Mouse (Mus musculus) midbrain, postnatal 0 days (tissue): ENCODE results near the gene Rara. TPM values are rescaled to one million over a fixed set of nuclear protein-coding genes. Genes with fewer than 3 reads are reported as not detected.

ENCODE experiments used
- ATAC-seq: fragments of 200-750 bp; cut with Nextera tagmentation; 2 replicates; pipeline ENCODE4 v1.8.0; 2017; ENCODE audit warnings: moderate number of reproducible peaks, mild to moderate bottlenecking, moderate TSS enrichment, moderate library complexity; ENCODE audit not compliant: low FRiP score
- DNase-seq: peaks from one replicate; pipeline ENCODE4 v3.0.0-alpha.2; 2015; ENCODE audit warnings: low spot score
- H3K27ac ChIP-seq: fragments of 300-500 bp; sonication (generic); 2 replicates; pipeline ENCODE4 v1.5.1; 2014; ENCODE audit warnings: low read depth, mild to moderate bottlenecking, low read length, mixed read lengths
- H3K27me3 ChIP-seq: fragments of 300-500 bp; sonication (generic); 2 replicates; pipeline ENCODE4 v1.6.1; 2014; ENCODE audit warnings: low read length, control low read depth, mixed read lengths; ENCODE audit not compliant: insufficient read depth
- H3K36me3 ChIP-seq: fragments of 300-500 bp; sonication (generic); 2 replicates; pipeline ENCODE4 v1.6.1; 2014; ENCODE audit warnings: low read length, control low read depth, mixed read lengths; ENCODE audit not compliant: insufficient read depth
- H3K4me1 ChIP-seq: fragments of 300-500 bp; sonication (generic); 2 replicates; pipeline ENCODE4 v1.6.1; 2014; ENCODE audit warnings: mild to moderate bottlenecking, control low read depth, antibody characterized with exemption, low read length, mixed read lengths; ENCODE audit not compliant: insufficient read depth
- H3K4me2 ChIP-seq: fragments of 300-500 bp; sonication (generic); 2 replicates; pipeline ENCODE4 v1.6.1; 2014; ENCODE audit warnings: low read depth, mild to moderate bottlenecking, low read length, mixed read lengths; ENCODE audit not compliant: poor library complexity, severe bottlenecking
- H3K4me3 ChIP-seq: fragments of 300-500 bp; sonication (generic); 2 replicates; pipeline ENCODE4 v1.5.1; 2014; ENCODE audit warnings: low read depth, mild to moderate bottlenecking, low read length, moderate library complexity
- H3K9ac ChIP-seq: fragments of 300-500 bp; sonication (generic); replicated peaks from 2 replicates; pipeline ENCODE4 v1.6.1; 2014; ENCODE audit warnings: mild to moderate bottlenecking, low read length, moderate library complexity, mixed read lengths; ENCODE audit not compliant: poor library complexity, severe bottlenecking
- H3K9me3 ChIP-seq: fragments of 300-500 bp; sonication (generic); 2 replicates; pipeline ENCODE4 v1.6.1; 2016; ENCODE audit warnings: low read length, control low read depth
- CTCF ChIP-seq: IDR thresholded peaks from 2 replicates; pipeline ENCODE4 v1.5.1; 2016; ENCODE audit warnings: antibody characterized with exemption, mild to moderate bottlenecking
- WGBS: fragments of 180-500 bp; shearing (Covaris S2); extraction: QIAGEN DNeasy Blood & Tissue Kit; methylation state at CpG from one replicate; pipeline ENCODE4 v1.1.7; 2014; 5-methylcytosine and 5-hydroxymethylcytosine counted together
- polyA plus RNA-seq: library from polyadenylated mRNA; unstranded; fragments of >200 nt; fragmentation: Nextera tagmentation; extraction: Ambion mirVana; gene quantifications from 2 replicates; pipeline ENCODE4 v1.2.1, GENCODE M21; 2015
- total RNA-seq: library from RNA; depleted of rRNA; stranded (reverse); fragments of >200 nt; gene quantifications from 2 replicates; pipeline ENCODE4 v1.2.3, GENCODE M21; 2014

The Rara gene
- total and polyA plus RNA-seq, 2 experiments from 2014 or later = 8.2 to 20.4 TPM

GRCm38 (mm10) chr11:98979356-98979755, 51.7 kb downstream of the Rara start:
- Histone ChIP-seq H3K4me3 (no peak overlapping the region), H3K27me3 (no peaks in the 10 kb centered on the region), H3K27ac (no peak overlapping the region), H3K9ac (no peak overlapping the region), H3K9me3 (no peaks in the 10 kb centered on the region), H3K4me2 (no peak overlapping the region), H3K36me3 (no peaks in the 10 kb centered on the region; the same call in 1 of the 2 replicates), H3K4me1 (0 out of 2 replicates have a peak, but pooled peaks cover 2% of the 10 kb centered on the region)
- DNase-seq (no peak), ATAC-seq (no peak)
- 81% methylated on average over 4 of the region's 5 CpGs for WGBS
- TF ChIP-seq CTCF = no peak

- WGBS = 31% methylated on average over 20 of the region's 20 CpGs
- H3K4me2 ChIP-seq = peak overlapping the region; percentile 61
These were observed 53.8 kb downstream of the Rara start for GRCm38 (mm10) chr11:98981289-98981996.

GRCm38 (mm10) chr11:98981997-98982772, 54.6 kb downstream of the Rara start:
- Histone ChIP-seq H3K4me3 (peak overlapping the region; percentile 68), H3K9ac (peak overlapping the region; percentile 89), H3K4me2 (peak overlapping the region; percentile 61), H3K36me3 (no peaks in the 10 kb centered on the region), H3K27ac (peak overlapping the region; percentile 95), H3K4me1 (0 out of 2 replicates have a peak, but pooled peaks cover 2% of the 10 kb centered on the region), H3K27me3 (no peaks in the 10 kb centered on the region), H3K9me3 (no peaks in the 10 kb centered on the region)
- ATAC-seq (peak; percentile 88), DNase-seq (peak; percentile 83)
- TF ChIP-seq CTCF = peak; percentile 77
- WGBS = under 1% methylated on average over 93 of the region's 94 CpGs

More at GRCm38 (mm10) chr11:98981289-98981996, 53.8 kb downstream of the Rara start:
- peak overlapping the region; percentile 95 for H3K27ac ChIP-seq
- no peaks in the 10 kb centered on the region for H3K27me3 ChIP-seq
- H3K4me3 ChIP-seq = peak overlapping the region; percentile 68
- H3K9ac ChIP-seq = peak overlapping the region; percentile 89
- ATAC-seq (peak; percentile 17; the same call in 1 of the 2 replicates), DNase-seq (no peak)
- 0 out of 2 replicates have a peak, but pooled peaks cover 2% of the 10 kb centered on the region for H3K4me1 ChIP-seq
- H3K9me3 ChIP-seq = no peaks in the 10 kb centered on the region
- H3K36me3 ChIP-seq = no peaks in the 10 kb centered on the region
- TF ChIP-seq CTCF = no peak

- Histone ChIP-seq H3K9me3 (no peaks in the 10 kb centered on the region), H3K4me2 (peak within 1 kb of the TSS; percentile 61), H3K4me1 (0 out of 2 replicates have a peak, but pooled peaks cover 2% of the 10 kb centered on the region), H3K27ac (peak within 1 kb of the TSS; percentile 95), H3K36me3 (no peaks in the 10 kb centered on the region), H3K9ac (peak within 1 kb of the TSS; percentile 89), H3K4me3 (peak within 1 kb of the TSS; percentile 68), H3K27me3 (no peaks in the 10 kb centered on the region)
- DNase-seq (no peak), ATAC-seq (no peak; the same call in 1 of the 2 replicates)
- no peak for TF ChIP-seq CTCF
- 2% methylated on average over 27 of the region's 28 CpGs for WGBS
These were observed 55.1 kb downstream of the Rara start, which contains the start of gene Gjd3 for GRCm38 (mm10) chr11:98982773-98983133. Gene Gjd3, minus strand, starts transcription at chr11:98983016.

GRCm38 (mm10) chr11:98983551-98983950, 55.9 kb downstream of the Rara start:
- no peak for TF ChIP-seq CTCF
- peak overlapping the region; percentile 95; the same call in 1 of the 2 replicates for H3K27ac ChIP-seq
- no peak for ATAC-seq

More at GRCm38 (mm10) chr11:98983551-98983950, 55.9 kb downstream of the Rara start:
- WGBS = 46% methylated on average over 8 of the region's 8 CpGs
- 0 out of 2 replicates have a peak, but pooled peaks cover 2% of the 10 kb centered on the region for H3K4me1 ChIP-seq
- no peaks in the 10 kb centered on the region for H3K36me3 ChIP-seq
- H3K4me3 ChIP-seq = peak overlapping the region; percentile 68
- no peaks in the 10 kb centered on the region for H3K27me3 ChIP-seq
- DNase-seq = no peak
- H3K4me2 ChIP-seq = peak overlapping the region; percentile 61
- H3K9me3 ChIP-seq = no peaks in the 10 kb centered on the region
- peak overlapping the region; percentile 89; the same call in 1 of the 2 replicates for H3K9ac ChIP-seq
